Mouse (Mus musculus) small intestine, adult 2 months (tissue): ENCODE data around the gene Brsk1.

Experiments used
- CTCF ChIP-seq: fragments of 200-500 bp; IDR thresholded peaks from 2 replicates; pipeline ENCODE4 v1.5.1; 2012; ENCODE audit warnings: low read depth, mild to moderate bottlenecking, control low read depth, inconsistent platforms, low read length, moderate library complexity, mixed read lengths; ENCODE audit not compliant: insufficient replicate concordance, insufficient read length; ENCODE audit errors: extremely low read depth
- POLR2A ChIP-seq: fragments of 200-500 bp; IDR thresholded peaks from 2 replicates; pipeline ENCODE4 v1.6.1; 2012; ENCODE audit warnings: low read depth, mild to moderate bottlenecking, control low read depth, inconsistent platforms, low read length, moderate library complexity

- no peak for TF ChIP-seq CTCF
- no peak for TF ChIP-seq POLR2A
Observed at GRCm38 (mm10) chr7:4723508-4723907, 33.1 kb downstream of the Brsk1 start.
